Mouse (Mus musculus) C2C12 (cell line): ENCODE data around the gene Tprg. TPM values are rescaled to one million over a fixed set of nuclear protein-coding genes. Genes with fewer than 3 reads are reported as not detected.

ENCODE experiments used
- H3K27me3 ChIP-seq: one replicate; pipeline ENCODE4 v1.6.1; 2011; ENCODE audit not compliant: control insufficient read depth, insufficient read depth, insufficient read length
- H3K36me3 ChIP-seq: one replicate; pipeline ENCODE4 v1.6.1; 2011; ENCODE audit not compliant: control insufficient read depth, insufficient read depth
- H3K4me3 ChIP-seq: one replicate; pipeline ENCODE4 v1.5.1; 2011; ENCODE audit warnings: mild to moderate bottlenecking, control low read depth; ENCODE audit not compliant: poor library complexity, insufficient read depth, severe bottlenecking
- H3K79me2 ChIP-seq: one replicate; pipeline ENCODE4 v1.6.1; 2011; ENCODE audit not compliant: control insufficient read depth, insufficient read depth
- H3K79me3 ChIP-seq: one replicate; pipeline ENCODE4 v1.6.1; 2011; ENCODE audit warnings: low read depth, control low read depth
- H3ac ChIP-seq: one replicate; pipeline ENCODE3; 2011; ENCODE audit warnings: low read depth; ENCODE audit not compliant: control insufficient read depth, insufficient read length
- CEBPB ChIP-seq: IDR thresholded peaks from one replicate; pipeline ENCODE4 v1.6.1; 2011; ENCODE audit warnings: low read depth, mild to moderate bottlenecking, control low read depth, moderate library complexity
- CTCF ChIP-seq: IDR thresholded peaks from one replicate; pipeline ENCODE4 v1.5.1; 2011; ENCODE audit not compliant: control insufficient read depth, insufficient read depth, insufficient read length
- FOSL1 ChIP-seq: IDR thresholded peaks from one replicate; pipeline ENCODE4 v1.8.0; 2011; ENCODE audit warnings: mild to moderate bottlenecking, low read length; ENCODE audit not compliant: poor library complexity, insufficient read depth, severe bottlenecking
- MAX ChIP-seq: IDR thresholded peaks from one replicate; pipeline ENCODE4 v1.6.1; 2011; ENCODE audit warnings: mild to moderate bottlenecking, control low read depth
- MYOD1 ChIP-seq: IDR thresholded peaks from one replicate; pipeline ENCODE4 v1.6.1; 2011; ENCODE audit warnings: low read depth; ENCODE audit not compliant: control insufficient read depth, insufficient read length
- MYOG ChIP-seq: IDR thresholded peaks from one replicate; pipeline ENCODE4 v1.6.1; 2011; ENCODE audit not compliant: control insufficient read depth, insufficient read length; ENCODE audit errors: extremely low read depth
- USF1 ChIP-seq: IDR thresholded peaks from one replicate; pipeline ENCODE4 v1.6.1; 2011; ENCODE audit warnings: low read depth, mild to moderate bottlenecking, control low read depth, moderate library complexity
- polyA plus RNA-seq: library from polyadenylated mRNA; unstranded; fragments of >200 nt; fragmentation: generic; extraction: Trizol; gene quantifications from one replicate; pipeline ENCODE4 v1.2.1, GENCODE M21; 2012; ENCODE audit warnings: missing spikeins

Gene Tprg
- polyA plus RNA-seq, 1 experiment, result 0.04 TPM

DNA sequence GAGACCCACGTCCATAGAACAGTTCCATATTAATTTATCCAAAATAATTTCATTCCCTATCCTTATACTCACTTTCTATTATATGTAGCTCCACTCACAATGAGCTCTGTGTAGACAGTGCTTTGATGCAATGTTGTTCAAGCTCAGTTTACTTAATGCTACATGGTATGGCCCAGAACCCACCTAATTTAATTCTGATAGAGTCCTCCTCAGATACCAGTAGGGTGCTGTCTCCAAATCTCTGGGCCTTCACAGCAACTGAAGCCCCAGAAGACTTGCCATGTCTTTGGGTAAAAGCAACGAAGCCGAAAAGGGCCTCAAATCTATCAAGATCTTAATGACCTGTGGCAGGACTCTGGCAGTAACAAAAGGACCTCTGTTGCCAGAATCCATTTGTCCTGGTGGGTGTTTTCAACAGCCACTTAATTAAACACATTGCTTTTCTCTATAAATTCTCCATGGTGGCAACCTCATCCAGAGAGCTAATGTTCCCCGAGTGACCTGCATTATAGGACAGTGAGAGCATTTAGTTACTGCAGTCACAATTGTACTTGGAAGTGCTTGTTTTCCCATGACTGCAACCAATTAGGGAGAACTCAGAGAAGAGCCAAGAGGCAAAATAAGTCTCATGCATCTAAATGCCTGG is 48.6 kb downstream of the Tprg start:
- Histone ChIP-seq H3K79me2 (no peaks in the 10 kb centered on the region), H3K27me3 (no peaks in the 10 kb centered on the region), H3K4me3 (no peak overlapping the region), H3K79me3 (no peaks in the 10 kb centered on the region), H3K36me3 (no peaks in the 10 kb centered on the region), H3ac (no peak overlapping the region)
- TF ChIP-seq FOSL1, result no peak
- TF ChIP-seq MAX, result no peak
- TF ChIP-seq MYOG, result no peak
- TF ChIP-seq MYOD1, result no peak
- TF ChIP-seq USF1, result no peak
- TF ChIP-seq CTCF, result no peak
- TF ChIP-seq CEBPB, result no peak

DNA sequence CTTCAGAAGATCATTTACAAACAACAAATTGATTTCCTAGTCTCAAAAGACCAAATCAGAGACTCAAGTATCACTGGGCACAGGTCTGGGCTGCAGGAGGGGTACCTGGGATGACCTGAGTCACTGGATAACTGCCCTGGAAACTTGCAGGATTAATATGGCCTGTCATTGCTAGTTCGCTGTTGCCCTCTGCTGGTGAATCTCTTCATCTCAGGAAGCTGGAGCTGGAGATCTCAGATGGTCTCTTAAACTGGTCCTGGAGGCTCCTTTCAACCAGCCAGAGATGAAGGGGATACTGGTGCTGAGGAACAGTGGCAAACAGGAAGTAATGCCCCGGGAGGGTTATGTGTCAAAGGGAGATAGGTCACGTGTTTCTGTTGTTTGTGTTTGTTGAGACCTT is 63.0 kb downstream of the Tprg start:
- H3K36me3 ChIP-seq, result no peaks in the 10 kb centered on the region
- H3K79me3 ChIP-seq, result no peaks in the 10 kb centered on the region
- TF ChIP-seq MAX, result no peak
- no peak for TF ChIP-seq FOSL1
- TF ChIP-seq CTCF, result peak; percentile 36

DNA sequence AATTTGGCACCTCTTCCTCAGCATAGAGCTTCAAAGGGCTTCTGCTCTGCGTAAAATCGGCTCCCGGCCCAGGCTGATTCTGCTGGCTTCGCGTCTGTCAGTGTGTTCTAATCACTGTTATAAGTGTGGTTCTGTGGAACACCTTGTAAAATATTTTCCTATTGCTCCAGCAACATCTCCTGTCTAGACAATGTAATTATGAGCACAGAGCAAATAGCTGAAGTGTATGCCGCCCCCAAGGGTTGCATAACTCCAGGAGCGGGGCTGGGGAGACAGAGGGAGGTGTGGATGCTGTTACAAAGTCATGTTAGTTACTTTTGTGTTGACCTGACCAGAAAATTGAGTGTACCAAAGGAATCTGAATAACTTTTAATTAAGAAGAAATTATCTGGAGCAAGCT is 81.2 kb downstream of the Tprg start:
- Histone ChIP-seq H3K79me2 (no peaks in the 10 kb centered on the region), H3ac (no peak overlapping the region), H3K36me3 (no peaks in the 10 kb centered on the region), H3K79me3 (no peaks in the 10 kb centered on the region), H3K4me3 (no peak overlapping the region), H3K27me3 (no peaks in the 10 kb centered on the region)
- TF ChIP-seq CTCF (no peak), MYOD1 (no peak), USF1 (no peak), CEBPB (no peak)

More for the DNA sequence above, 63.0 kb downstream of the Tprg start:
- no peaks in the 10 kb centered on the region for H3K27me3 ChIP-seq
- no peak overlapping the region for H3K4me3 ChIP-seq
- H3ac ChIP-seq, result no peak overlapping the region
- no peaks in the 10 kb centered on the region for H3K79me2 ChIP-seq

DNA sequence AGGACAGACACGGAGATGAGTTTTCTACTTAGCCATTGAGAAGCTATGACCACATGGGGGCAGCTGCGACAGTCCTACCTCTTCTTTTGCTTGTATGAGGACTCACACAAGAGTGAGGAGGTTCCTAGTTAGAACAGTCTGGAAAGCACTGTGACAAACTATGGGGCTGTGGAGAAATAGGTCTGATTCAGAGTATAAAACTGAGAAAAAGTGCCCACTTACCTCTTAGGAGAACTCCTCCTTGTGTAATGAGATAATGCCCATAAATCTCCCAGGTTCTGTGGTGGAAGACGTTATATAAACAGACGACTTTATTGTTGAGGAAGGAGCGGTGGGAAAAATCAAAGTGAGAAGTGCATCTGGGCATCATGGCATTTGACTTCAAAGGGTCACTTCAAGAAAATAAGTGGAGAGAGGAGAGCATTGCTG is 83.4 kb downstream of the Tprg start:
- TF ChIP-seq CEBPB (no peak), MYOD1 (no peak), USF1 (no peak), FOSL1 (no peak), CTCF (no peak), MAX (no peak), MYOG (no peak)
- H3K4me3 ChIP-seq, result no peak overlapping the region
- no peak overlapping the region for H3ac ChIP-seq
- H3K79me3 ChIP-seq, result no peaks in the 10 kb centered on the region
- no peaks in the 10 kb centered on the region for H3K36me3 ChIP-seq
- H3K79me2 ChIP-seq, result no peaks in the 10 kb centered on the region
- no peaks in the 10 kb centered on the region for H3K27me3 ChIP-seq

DNA sequence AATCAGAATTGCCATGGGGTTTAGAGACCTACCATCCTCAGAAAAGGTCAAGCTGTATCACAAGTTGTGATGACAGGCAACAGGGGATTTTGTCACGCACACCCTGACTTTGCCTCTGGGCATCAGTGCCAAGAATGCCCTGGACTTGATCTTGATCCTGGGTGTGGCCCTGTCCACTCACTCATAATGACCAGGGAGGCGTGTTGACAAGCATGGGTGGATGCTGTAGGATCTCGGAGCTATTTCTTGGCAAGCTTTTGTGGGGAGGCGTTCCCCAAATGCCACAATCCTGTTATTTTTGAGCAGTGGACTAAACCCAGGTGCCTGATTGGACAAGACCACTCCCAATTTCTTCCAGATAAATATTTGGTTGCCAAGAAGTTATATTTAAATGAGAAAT is 87.5 kb downstream of the Tprg start:
- H3K4me3 ChIP-seq, result no peak overlapping the region
- TF ChIP-seq MYOD1, result no peak
- TF ChIP-seq MAX, result no peak
- TF ChIP-seq FOSL1, result no peak
- H3K36me3 ChIP-seq, result no peaks in the 10 kb centered on the region
- H3K79me3 ChIP-seq, result no peaks in the 10 kb centered on the region
- H3K79me2 ChIP-seq, result no peaks in the 10 kb centered on the region
- no peak overlapping the region for H3ac ChIP-seq
- H3K27me3 ChIP-seq, result no peaks in the 10 kb centered on the region

DNA sequence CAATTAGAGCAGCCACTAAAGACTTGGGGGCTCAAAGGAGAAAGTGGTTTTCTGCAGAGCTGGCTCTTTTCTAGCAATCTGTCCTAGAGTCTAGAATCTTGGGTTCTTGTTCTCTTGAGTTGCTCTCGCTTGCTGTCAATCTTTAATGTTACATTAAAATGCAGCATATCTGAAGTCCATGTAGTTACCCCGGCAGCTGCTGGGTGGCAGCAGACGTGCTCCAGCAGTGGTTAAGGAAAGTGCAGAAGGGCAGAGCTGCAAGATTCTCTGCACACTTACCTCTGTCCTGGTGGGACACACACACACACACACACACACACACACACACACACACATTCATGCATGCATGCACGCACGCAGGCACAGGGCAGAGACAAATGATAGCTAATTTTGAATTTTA is 88.2 kb downstream of the Tprg start:
- no peak overlapping the region for H3K4me3 ChIP-seq
- no peaks in the 10 kb centered on the region for H3K27me3 ChIP-seq
- no peaks in the 10 kb centered on the region for H3K79me2 ChIP-seq
- peak; percentile 33 for TF ChIP-seq CTCF
- no peak for TF ChIP-seq MAX
- no peak for TF ChIP-seq FOSL1
- no peak for TF ChIP-seq CEBPB
- no peak for TF ChIP-seq MYOG
- TF ChIP-seq MYOD1, result no peak
- TF ChIP-seq USF1, result no peak
- H3ac ChIP-seq, result no peak overlapping the region
- H3K79me3 ChIP-seq, result no peaks in the 10 kb centered on the region
- no peaks in the 10 kb centered on the region for H3K36me3 ChIP-seq
